Mouse (Mus musculus) cerebellum, adult 9-11 months (tissue): ENCODE data around the gene Taf3.
A peak's percentile ranks its signal among the peaks of the same experiment; 100 is the strongest.

Source experiments
- DNase-seq: peaks from one replicate; pipeline ENCODE4 v3.0.0; 2022

Taf3 gene

DNA sequence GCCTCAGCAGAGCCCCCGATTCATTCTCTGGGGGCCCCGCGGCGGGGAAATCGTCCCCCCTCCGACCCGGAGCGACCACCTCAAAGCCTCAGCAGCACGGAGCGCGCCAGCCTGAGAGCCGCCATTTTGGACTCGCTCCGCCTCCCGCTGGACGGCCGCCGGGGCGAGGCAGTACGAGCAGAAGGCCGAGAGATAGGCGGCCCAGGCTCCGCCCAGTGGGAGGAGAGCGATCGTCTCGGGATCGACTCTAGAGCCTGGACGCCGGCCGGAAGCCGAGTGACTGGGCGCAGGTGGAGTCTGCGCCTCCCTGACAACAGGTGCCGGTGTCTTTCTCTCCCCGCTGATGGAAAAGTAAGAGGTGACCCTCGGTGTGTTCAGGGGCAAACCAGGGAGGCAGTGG, at the start of gene Taf3:
Gene Taf3, minus strand, starts transcription at position 136 of the 400 bp plus-strand sequence.
- peak; percentile 94 for DNase-seq

DNA sequence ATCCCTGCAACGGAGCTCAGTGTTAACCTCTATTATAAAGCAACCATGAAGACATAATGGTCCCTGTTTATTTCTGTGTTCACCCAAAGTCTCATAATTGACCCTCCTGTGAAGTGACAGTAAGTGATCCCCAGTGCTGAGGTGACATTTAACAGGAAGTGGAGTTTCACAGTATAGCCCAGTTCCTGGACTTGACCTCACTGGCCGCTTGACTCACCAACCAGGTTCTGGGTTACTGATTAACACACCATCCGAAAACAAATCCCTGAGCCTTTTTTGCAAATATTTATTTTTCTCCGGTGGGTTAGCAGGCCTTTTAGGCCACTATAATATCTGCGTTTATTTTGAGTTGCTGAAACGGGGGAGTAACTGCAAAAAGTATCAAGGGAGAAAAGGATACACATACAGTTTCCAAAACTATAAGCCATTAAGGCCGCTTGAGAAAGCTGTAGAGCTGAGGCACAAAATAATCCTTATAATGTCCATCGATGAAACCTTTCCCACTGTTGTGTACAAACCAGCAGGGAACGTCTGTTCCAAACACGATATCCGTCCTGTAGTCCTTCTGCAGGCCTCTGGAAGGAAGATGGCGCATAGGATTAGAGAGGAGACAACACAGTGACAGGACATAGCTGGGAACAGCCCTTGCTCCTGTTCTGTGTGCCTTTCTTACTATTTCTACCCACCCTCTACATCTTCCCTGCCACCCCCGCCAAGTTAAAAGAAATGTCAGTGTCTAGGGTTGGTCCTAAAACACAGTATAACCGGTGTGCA, 46.1 kb upstream of the Taf3 start:
- DNase-seq, result no peak

DNA sequence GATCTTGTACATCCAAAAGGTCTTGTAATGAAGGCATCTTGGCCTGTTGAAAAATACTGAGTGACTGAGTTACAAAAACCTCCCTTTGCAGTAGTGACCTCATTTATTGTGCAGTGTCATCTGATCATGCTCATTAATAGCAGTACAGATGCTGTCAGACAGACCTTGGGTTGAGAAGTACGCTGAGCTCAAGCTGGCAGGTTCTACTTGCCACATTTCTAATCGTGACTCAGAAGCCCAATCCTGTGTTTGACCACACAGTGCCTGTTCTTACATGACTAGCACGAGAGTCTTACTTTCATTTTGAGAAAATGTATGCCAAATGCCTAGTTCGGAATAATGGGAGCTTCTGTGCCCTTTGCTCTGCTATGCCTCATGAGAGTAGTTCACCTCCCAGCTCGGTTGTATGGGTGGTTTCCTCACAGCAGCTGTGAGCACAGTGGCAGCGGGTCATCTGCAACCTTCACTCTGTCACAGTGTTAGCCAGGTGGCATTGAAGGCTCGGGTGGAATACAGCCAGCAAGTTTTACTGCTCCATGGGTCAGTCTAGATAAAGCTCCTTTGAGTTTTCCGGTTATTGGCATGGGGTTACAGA, 39.0 kb upstream of the Taf3 start:
- no peak for DNase-seq

DNA sequence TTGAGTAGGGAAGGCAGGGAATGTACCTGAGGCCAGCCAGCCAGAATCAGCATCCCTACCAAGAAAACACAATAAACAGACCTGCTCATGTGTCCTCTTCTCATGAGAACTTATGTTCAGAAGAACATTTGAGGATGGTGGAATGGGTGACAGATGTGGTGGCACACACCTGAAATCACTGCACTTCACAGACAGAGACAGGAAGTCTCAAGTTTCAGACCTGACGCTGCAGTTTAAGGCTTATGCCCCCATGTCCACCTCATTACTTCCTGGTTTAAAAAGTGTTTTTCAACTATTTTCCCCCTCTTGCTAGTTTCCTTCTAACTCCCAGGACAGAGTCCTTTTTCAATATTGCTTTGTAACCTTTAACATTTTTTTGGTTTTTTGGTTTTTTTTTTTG, 34.3 kb upstream of the Taf3 start:
- no peak for DNase-seq

DNA sequence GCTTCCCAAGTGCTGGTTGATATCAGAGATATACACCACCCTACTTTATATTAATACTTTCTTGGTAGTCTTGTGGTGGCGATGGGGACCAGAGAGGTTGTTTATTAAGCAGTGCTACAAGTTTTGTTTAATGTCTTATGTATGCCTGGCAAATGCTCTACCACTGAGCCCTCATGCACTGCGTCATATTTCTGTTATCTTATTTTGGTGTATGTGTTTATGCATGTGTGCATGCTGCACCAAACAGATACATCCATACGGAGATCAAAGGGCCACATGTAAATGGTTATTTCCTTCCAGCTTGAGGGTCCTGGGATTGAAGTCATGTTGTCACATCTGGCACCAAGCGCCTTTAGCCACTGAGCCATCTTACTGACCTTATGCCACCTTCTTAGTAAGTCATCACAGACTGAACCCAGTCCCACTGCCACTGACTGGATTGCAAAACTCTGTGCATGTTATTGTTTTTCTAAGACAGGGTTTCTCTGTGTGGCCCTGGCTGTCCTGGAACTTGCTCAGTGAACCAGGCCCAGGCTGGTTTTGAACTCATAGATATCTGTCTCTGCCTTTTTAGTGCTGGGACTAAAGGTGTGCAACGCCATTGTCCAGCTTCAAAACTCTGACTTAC, 33.2 kb upstream of the Taf3 start:
- no peak for DNase-seq

DNA sequence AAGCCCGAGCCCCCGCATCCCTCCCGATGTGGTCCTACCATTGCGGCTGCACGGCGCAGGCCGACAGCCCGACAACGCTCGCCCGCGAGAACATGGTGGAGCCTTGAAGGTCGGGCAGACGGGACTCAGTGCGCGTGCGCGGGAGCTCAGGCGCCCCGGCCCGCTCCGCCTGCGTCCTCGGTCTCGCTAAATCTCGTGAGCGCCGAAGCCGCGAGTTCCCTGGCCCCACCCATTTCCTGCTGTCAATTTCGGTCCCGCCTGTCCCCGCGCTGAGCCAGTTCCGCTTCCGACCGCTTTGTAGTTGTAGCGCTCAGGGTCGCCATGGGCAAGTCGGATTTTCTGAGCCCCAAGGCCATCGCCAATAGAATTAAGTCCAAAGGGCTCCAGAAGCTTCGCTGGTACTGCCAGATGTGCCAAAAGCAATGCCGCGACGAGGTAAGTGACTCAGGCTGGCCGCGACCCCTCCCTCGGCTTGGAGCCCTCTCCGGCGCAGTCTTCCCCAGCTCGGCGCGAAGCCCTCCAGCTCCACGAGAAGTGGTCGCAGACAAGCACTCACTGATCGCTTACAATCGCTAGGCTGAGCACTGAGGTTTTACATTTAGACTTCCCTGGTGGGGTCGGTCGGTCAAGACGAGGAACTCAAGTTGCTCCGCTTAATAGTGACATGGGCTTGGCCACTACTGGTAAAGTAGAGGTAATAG, 32.1 kb upstream of the Taf3 start, which contains the start of the genes Atp5c1 and Kin:
Gene Atp5c1, minus strand, starts transcription at position 201 of the 701 bp plus-strand sequence.
Gene Kin, plus strand, starts transcription at position 284 of the 701 bp plus-strand sequence.
- DNase-seq, result peak; percentile 97

DNA sequence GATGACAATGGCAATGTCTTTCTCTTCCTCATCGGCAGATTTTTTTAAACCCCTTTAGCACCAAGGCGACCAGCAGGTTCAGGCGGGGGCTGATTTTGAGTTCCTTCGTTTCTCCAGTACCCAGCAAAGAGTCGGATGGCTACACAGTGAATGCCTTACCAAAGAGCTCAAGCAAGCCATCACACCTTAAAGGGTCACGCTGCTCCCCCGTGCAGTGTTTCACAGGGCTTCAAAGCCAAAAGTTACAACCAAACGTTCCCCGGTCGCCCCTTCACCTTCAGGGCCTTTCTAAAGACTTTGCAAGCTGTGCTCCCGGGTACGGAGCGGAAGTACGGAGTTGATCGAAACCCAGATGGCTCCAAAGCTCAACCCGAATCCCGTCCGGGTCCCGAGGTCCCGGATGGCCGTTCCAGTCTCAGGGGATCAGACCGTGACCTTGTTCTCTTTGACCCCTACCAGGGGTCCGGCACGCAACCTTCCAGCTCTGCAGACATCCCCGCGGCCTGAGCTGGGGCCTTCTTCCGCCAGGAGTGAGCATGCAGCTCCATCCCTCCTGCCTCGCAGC, 31.4 kb upstream of the Taf3 start:
- DNase-seq, result no peak

DNA sequence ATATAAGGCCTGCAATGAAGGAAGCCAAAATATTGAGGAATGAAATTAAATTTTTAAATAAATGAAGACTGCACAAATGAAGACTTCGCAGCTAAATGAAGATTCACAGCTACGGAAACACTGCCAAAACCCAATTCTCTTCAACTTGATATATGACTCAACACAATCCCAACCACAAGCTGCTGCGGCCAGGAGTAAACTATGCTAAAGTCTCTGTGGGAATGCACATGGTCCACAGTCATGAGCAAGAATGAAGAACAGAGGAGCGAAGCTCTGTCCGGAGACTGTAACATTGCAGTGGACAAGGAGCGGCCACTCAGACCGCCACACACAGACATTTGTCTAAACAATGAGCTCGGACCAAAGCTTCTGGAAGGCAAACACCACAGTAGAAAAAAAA, 28.3 kb upstream of the Taf3 start:
- DNase-seq, result no peak

DNA sequence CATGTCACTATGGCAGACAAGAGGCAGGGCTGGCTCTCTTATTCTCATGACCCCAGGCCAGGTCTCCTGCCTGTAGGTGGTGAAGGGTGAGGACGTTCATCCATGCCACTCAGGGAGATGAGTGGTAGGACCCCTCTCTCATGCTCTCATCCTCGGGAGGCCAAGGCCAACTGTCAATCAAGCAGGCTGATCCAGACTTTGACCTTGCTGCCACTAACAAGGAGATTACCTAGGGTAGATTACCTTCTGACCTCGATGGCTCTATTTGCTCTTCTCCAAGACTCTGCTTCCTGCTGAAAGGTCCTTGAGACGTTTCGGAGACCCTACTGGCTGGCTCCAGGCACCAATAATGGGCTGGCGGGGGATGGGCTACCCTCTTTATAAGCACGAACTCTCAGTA, 26.1 kb upstream of the Taf3 start:
- DNase-seq, result no peak

DNA sequence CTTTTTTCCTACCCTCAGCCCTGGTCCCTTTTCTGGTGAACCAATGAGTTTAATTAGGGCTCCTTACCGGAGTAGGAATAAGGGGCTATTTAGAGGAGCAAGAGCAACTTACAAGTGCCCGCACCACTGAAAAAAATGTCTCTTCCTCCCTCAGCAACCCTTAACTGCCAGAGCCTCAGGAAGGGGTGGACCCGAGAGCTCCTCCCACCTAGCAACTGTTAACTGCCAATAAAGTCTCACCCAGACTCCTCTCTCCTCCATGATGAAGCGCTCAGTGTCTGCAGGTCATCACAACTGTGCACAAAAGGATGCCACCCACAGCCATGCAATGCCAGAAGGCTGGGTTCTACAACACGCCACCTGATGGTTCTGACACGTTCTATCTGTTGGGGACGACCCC, 23.4 kb upstream of the Taf3 start:
- no peak for DNase-seq

DNA sequence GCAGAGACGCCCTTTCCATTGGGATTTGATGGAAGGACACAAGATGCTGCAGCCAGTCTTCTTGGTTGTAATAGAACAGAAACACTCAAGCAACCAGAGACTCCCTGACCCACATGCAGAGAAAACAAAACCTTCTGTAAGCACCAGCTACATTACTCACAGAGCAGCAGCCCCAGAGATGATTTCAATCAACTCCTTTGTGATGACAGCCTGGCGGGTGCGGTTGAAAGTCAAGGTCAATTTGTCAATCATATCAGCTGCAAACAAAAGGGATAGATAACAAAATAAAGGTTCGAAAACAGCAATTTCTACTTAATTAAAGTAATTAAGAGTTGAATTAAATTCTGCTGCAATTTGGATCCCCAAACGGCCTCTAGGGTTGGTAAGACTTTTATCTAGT, 10.4 kb upstream of the Taf3 start:
- no peak for DNase-seq

DNA sequence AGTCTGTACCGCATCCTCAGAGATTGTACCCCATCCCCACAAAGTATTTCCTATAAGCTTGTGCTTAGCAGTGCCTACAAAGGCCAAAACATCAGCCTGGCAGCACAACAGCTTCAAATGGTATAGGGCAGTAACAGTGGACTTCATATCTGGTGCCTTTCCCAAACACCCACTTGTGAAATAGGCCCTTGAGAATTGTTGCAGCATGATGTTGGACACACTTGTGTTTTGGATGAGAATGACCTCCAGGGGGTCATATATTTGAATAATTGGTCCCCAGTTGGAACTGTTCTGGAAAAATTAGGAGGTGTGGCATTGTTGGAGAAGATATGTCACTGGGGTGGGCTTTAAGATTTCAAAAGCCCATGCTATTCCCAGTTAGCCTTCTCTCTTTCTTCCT, 3.6 kb upstream of the Taf3 start:
- no peak for DNase-seq

DNA sequence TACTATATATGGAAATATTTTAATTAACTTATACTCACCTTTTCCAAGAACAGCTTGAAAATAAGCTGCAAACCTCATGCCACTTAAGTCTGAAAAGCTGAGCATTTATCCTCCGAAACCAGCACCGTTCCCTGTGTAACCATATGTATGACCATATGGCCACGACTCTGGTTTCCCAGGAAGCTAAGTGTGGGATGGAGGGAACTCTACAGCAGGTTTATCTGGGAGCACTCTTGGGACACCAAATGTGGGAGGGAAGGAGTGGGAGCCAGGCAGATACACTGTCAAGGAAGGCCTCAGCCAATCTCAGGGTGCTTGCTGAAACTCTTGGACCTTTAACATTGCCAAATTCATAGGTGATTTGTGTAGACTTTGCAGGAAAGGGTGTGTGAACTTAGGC, 2.5 kb upstream of the Taf3 start:
- DNase-seq, result no peak

DNA sequence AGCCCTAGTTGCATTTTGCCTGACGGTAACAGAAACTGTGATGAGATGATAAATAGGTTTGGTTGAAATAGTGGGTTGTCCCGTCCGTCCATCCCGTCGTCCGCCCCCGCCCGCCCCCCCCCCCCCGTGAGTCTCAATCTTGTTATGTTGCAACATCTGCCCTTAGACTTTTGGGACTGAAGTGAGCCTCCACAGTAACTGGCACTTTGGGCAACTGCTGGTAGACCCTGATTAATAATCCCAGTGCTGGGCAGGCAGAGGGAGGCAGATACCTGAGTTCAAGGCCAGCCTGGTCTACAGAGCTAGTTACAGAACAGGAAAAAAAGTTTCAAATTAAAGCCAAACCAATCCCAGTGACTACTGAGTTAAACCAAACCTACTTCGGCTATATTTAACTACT, 1.1 kb upstream of the Taf3 start:
- peak; percentile 21 for DNase-seq

DNA sequence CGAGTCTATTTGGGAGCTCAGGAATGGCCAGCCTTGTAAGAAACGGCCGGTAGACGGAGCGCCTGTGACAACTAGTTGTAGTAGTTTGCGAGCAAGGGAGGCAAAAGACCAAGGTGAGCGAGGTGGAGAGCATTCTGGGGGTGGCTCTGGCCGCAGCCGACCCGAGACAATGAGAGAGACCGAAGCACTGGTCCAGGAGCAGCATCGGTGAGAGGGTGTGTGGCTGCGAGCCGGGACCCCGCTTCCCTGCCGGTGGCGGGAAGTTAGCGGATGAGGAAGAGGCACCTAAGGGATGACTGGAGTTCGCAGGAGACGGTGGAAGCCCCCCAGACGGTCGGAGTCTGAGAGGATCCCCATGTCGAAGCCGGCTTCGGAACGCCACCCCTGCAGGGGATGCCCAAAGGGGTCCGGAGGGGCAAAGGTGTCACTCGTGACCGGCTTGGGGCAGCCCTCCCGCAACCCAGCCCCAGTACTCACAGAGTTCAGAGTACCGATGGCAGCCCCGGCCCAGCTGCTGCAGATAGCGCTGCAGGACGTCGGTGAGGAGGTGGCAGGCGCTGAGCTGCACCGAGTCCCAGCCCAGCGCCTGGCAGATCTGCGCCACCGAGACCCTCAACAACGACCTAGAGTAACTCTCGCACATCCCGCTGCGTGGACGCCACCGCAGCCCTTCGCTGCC, 499 bp downstream of the Taf3 start:
- no peak for DNase-seq

DNA sequence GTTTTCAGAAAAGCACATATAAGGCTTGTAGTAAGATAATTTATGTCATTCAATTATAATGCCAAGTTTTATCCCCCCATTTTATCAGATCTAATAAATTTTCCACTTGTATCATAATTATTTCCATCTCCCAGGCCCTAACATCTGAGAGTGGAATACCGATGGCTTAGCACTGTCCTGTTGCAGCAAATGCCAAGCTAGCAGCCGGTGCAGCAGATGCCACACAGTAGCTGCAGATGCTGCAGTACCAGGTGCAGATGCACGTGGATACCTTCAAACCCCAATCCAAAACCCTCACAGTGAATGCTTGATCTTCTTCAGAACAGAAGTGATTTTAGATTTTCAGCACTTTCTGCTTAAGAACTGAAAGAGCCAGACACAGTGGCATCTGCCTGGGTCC, 13.4 kb downstream of the Taf3 start:
- DNase-seq, result peak; percentile 12

DNA sequence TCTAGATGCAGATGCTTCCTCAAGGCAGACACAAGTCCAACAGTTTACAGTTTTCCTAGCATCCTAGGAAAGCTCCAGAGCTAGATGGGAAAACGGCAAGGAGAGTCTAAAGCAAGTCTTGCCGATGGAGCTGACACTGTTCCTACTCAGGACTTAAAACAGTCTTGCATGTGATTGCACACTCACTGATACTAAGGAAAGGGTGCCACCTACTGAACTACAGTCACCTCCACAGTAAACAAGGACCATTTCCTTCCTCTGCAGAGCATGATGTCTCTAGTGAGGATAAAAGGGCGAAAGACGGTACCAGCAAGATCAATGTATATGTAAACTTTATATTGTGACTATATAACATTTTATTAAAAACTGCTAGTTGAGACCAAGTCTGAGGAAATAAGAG, 14.7 kb downstream of the Taf3 start:
- DNase-seq, result no peak

DNA sequence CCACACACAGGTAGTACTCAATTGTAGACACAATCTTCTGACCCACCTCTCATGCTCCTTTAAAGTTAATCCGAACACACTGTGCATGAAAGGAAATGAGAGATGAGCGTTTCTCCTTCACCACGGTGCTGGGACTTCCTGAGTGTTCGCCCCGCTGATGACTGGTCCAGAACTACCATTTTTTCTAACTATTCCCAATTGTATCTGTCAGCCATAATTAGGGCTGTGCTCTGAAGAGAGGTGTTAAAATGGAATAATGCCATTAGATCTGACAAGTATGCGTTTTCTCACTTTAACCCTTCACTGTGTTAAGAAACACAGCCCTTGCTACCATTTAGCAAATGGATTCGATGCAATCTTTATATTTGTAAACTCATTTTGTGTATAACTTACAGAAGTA, 18.6 kb downstream of the Taf3 start:
- DNase-seq, result no peak

DNA sequence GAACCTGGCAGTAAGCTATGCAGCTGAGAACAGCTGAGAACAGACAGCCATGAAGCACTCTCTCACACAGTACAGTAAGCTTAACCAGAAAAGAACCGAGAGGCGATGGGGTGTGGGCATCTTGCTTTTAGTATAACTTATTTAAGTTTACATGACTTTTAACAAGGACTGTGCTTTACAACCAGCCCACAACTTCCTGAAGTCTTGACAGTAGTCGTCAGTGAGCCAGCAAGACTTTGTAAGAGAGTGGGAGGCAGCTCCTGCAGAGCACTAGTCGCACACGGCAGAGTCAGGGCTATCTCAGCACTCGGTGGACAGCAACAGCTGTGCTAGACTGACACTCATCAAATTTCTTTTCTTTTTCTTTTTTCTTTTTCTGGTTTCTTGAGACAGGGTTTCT, 24.1 kb downstream of the Taf3 start:
- no peak for DNase-seq

DNA sequence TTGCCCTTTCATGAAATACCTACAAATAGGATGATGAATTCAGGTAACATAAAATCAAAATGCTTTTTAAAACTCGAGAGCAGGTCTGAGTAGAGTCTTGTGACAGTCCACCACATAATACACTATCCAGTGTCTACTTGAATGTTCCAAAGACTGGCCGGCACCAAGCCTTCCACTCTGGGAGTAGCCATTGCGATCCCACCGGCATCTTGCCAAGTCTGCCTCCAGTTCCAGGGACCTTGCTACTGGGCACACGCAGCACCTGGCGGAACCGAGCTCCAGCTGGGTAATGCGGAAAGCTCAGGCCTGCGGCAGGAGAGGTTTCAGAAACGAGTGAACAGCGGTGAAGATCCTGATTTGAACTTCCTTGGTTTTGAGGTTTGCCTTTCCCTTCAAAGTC, 27.1 kb downstream of the Taf3 start:
- DNase-seq, result peak; percentile 49

DNA sequence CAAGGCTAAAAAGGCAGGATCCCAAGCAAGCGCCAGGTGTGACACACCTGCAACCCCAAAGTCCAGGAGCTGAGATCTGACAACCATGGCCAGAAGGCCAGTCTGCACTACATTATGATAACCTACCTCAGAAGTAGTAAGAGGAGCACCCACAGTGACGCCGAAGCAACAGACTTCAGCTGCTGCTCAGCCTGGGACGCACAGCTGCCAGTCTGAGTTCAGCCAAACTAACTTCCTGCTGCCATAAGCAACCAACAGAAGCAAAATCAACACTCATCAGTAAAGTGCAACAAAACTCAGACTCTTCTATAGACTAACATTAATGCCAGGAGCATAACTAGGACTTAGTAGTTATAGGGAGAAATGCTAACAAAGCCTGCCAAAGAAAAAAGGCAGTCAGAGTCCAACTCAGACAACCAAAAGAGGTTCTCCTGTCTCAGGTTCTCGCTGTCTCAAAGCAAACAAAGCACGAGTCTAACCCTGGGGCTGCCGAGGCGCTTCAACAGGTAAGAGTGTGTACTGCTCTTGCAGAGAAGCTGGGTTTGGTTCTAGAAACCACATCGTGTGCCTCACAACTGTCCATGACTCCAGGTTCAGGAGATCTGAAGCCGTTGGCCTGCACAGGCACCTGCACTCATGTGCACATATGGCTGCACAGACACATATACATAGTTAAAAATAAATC, 33.3 kb downstream of the Taf3 start:
- no peak for DNase-seq

DNA sequence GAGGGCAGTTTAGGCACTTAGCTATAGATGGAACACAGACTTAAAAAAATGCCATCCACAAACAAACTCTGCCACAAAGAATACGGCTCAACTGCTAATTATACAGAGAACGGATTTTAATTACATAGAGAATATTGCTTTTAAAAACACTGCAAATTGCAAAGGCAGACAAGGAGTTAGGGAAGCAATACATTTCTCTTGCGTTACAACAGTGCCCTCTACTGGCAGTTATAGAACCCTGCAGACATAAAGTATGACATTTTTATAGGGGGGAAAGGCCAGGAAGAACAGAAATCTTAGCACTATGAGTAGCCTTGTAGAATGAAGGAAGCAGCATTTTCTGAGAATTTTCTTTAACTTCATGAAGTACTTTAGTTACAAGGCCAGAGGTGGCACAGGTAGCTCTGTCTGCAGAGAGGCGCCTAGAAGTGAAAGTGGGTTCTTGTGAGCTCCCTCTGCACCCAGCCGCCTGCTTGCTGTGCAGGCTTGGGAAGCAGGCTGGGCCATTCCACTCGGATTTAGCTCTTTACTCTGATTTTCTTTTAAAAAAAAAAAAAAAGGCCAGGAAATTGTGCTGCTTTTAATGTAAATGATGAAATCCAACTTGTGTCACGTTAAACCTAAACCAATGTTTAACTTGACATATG, 38.0 kb downstream of the Taf3 start:
- DNase-seq, result peak; percentile 17
